ENCODE assay signal across 27 mouse cellular contexts in the genomic region with DNA sequence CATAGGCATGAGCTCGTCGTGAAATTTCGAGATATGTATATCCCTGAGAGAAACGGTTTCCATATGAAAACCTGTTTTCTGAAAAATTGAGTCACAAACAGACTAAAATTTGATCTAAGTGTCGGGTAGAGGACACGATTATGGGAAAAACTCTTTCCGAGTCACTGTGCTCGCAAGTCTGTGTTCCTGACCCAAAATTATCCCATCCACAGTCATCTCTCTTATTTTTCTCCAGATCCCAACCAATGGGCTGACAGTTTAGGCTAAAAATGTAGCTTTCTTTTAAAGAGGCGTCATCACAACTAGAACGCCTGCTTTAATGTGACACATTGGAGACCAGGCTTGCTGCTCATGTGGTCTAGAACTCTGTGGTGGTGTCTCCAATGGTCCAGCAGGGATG.
DNase-seq lines count a peak whose midpoint lies in the region; TF ChIP-seq lines count a peak whose summit lies in the region.
"Had no signal": no experiment of that assay in that cellular context is flagged by ENCODE, and none has a peak within 500 bp of the region (broad histone marks: within the 10 kb centered on the region; RNA-seq: fewer than 3 reads in every experiment).

No protein-coding gene starts in this region.

- TF ChIP-seq POLR2A in cortical plate, adult 2 months (IDR thresholded peaks at IDR 0.05; ENCODE audit: extremely low read depth, insufficient read depth, low read length) = no peak

- intact Hi-C loops in left cerebral cortex, adult 2 months (cut with DNase I) = loop anchor here (5.0 kb wide), 1 partner anchor 72 kb away; no protein-coding TSS in a partner anchor

- no peaks in the 10 kb centered on the region for H3K4me1 ChIP-seq in cortical plate, adult 2 months (ENCODE audit: control insufficient read depth, insufficient read depth, low read length)
- H3K4me1 ChIP-seq: forebrain, embryonic 12.5 days; heart, embryonic 12.5 days; heart, embryonic 15.5 days had no signal

- H3K4me3 ChIP-seq in left cerebral cortex, adult 2 months = no peak overlapping the region
- no peak overlapping the region for H3K4me3 ChIP-seq in cortical plate, adult 2 months (ENCODE audit: insufficient read depth, low read length)
- H3K4me3 ChIP-seq: embryonic facial prominence, embryonic 10.5 days; embryonic facial prominence, embryonic 13.5 days; erythroblast, embryonic 14.5 days; forebrain, embryonic 12.5 days; forebrain, embryonic 15.5 days; gastrocnemius, adult 2 months; heart, embryonic 12.5 days; heart, embryonic 15.5 days had no signal

- DNase-seq in left cerebral cortex, adult 2 months (ENCODE audit: extremely low spot score in 1 of 2, low spot score in 2 of 2) = no peak
- no peak for DNase-seq in left cerebral cortex, adult 9 months (ENCODE audit: low spot score in 2 of 2)
- DNase-seq in right cerebral cortex, postnatal 25 days = peak; percentile 29
- DNase-seq in right cerebral cortex, postnatal 14 days = no peak
- DNase-seq in adrenal gland, postnatal 14 days = no peak
- DNase-seq: adrenal gland, adult 2 months; adrenal gland, postnatal 36 days; cerebellum, adult 11 months; cerebellum, adult 2 months; cerebellum, adult 9-11 months; cerebellum, postnatal 25 days; embryo, embryonic 11 days; gastrocnemius, adult 2 months; gastrocnemius, postnatal 14 days; heart, adult 18-20 months; heart, postnatal 10 days; heart, postnatal 36 days had no signal

- no peak for TF ChIP-seq CTCF in left cerebral cortex, adult 2 months (IDR thresholded peaks at IDR 0.05)
- TF ChIP-seq CTCF in cortical plate, adult 2 months (IDR thresholded peaks at IDR 0.05; ENCODE audit: extremely low read depth, insufficient read depth, low read length) = no peak

- peak overlapping the region; percentile 32; the same call in 1 of the 2 replicates for H3K27ac ChIP-seq in left cerebral cortex, adult 2 months
- H3K27ac ChIP-seq in cortical plate, adult 2 months (ENCODE audit: insufficient read depth, low read length) = 0 out of 2 replicates have a peak overlapping the region, but pooled peaks have one; percentile 10
- H3K27ac ChIP-seq: embryonic facial prominence, embryonic 10.5 days; embryonic facial prominence, embryonic 13.5 days; forebrain, embryonic 12.5 days; forebrain, embryonic 15.5 days; gastrocnemius, adult 2 months; heart, embryonic 15.5 days; hindbrain, embryonic 14.5 days; hindbrain, postnatal 0 days had no signal
